Mouse (Mus musculus) stomach, postnatal 0 days (tissue): Measurements from ENCODE around the gene Cgnl1.

Source experiments
- CTCF ChIP-seq: IDR thresholded peaks from 2 replicates; pipeline ENCODE4 v1.5.1; 2016; ENCODE audit warnings: antibody characterized with exemption, low read depth, mild to moderate bottlenecking, moderate library complexity
- EP300 ChIP-seq: optimal IDR thresholded peaks from 2 replicates; pipeline ENCODE3; 2016; ENCODE audit warnings: antibody characterized with exemption

GRCm38 (mm10) chr9:71704332-71705014, 66.9 kb downstream of the Cgnl1 start:
- TF ChIP-seq CTCF (no peak), EP300 (no peak)
